Mouse (Mus musculus) urinary bladder, adult 2 months (tissue): Measurements from ENCODE around the gene Abcd3. TPM values are rescaled to one million over a fixed set of nuclear protein-coding genes. Genes with fewer than 3 reads are reported as not detected.

Experiments used
- DNase-seq: peaks from one replicate; pipeline ENCODE4 v3.0.0; 2022; ENCODE audit warnings: low spot score
- polyA plus RNA-seq: library from polyadenylated mRNA; depleted of rRNA; stranded (reverse); fragments of >200 nt; gene quantifications from 2 replicates; pipeline ENCODE4 v1.2.3, GENCODE M21; 2012; rRNA removed

The Abcd3 gene
- polyA plus RNA-seq, 1 experiment = 35.8 TPM

GRCm38 (mm10) chr3:121713151-121713701 lies 101.9 kb downstream of the Abcd3 start:
- no peak for DNase-seq

DNA sequence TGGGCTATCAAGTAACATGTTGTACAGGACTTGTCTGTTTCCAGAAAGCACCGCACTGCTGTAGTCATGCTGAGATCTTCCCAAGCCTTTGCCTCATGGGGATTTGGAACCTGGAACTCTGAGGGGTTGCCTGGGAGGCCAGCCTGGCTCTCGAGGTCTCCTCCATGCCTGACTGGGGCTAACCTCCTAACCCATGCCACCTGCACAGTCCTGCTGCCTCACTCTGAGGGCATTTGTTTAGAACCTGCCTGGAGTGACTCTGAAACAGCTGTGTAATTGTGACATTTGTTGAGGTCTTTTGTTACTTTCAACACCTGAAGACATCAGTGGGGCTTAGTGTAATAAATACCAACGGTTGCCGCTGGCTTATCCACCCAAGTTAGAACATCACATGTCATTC lies 102.9 kb downstream of the Abcd3 start:
- no peak for DNase-seq

- no peak for DNase-seq
Measured at GRCm38 (mm10) chr3:121710894-121711531, 104.1 kb downstream of the Abcd3 start.

Other genes starting within 250 kb of the Abcd3 start
- not detected in 2 replicates for gene 4930432M17Rik, start 144.5 kb downstream of the Abcd3 start, polyA plus RNA-seq
- 71.6 and 95.8 TPM in 2 replicates for gene F3, start 91.8 kb downstream of the Abcd3 start, polyA plus RNA-seq
- gene Arhgap29, start 137.2 kb upstream of the Abcd3 start, polyA plus RNA-seq = 38.3 and 41.1 TPM in 2 replicates
- gene Abca4, start 229.1 kb upstream of the Abcd3 start, polyA plus RNA-seq = 0.83 and 0.96 TPM in 2 replicates